Mouse (Mus musculus) kidney, embryonic 15.5 days (tissue): ENCODE measurements around the gene B9d1. TPM values are rescaled to one million over a fixed set of nuclear protein-coding genes. Genes with fewer than 3 reads are reported as not detected.

Experiments
- ATAC-seq: fragments of 200-750 bp; cut with Nextera tagmentation; replicated peaks from 2 replicates; pipeline ENCODE4 v1.8.0; 2017; ENCODE audit warnings: moderate TSS enrichment; ENCODE audit not compliant: low FRiP score
- H3K27ac ChIP-seq: fragments of 300-500 bp; sonication (generic); 2 replicates; pipeline ENCODE4 v1.5.1; 2015; ENCODE audit warnings: mild to moderate bottlenecking, inconsistent platforms
- H3K27me3 ChIP-seq: fragments of 300-500 bp; sonication (generic); 2 replicates; pipeline ENCODE4 v1.6.1; 2015; ENCODE audit warnings: inconsistent platforms
- H3K36me3 ChIP-seq: fragments of 300-500 bp; sonication (generic); 2 replicates; pipeline ENCODE4 v1.6.1; 2015; ENCODE audit warnings: inconsistent platforms
- H3K4me1 ChIP-seq: fragments of 300-500 bp; sonication (generic); 2 replicates; pipeline ENCODE4 v1.6.1; 2015; ENCODE audit warnings: inconsistent platforms
- H3K4me2 ChIP-seq: fragments of 300-500 bp; sonication (generic); 2 replicates; pipeline ENCODE4 v1.6.1; 2015; ENCODE audit warnings: moderate library complexity, mild to moderate bottlenecking, inconsistent platforms
- H3K4me3 ChIP-seq: fragments of 300-500 bp; sonication (generic); replicated peaks from 2 replicates; pipeline ENCODE4 v1.5.1; 2015; ENCODE audit warnings: mild to moderate bottlenecking, inconsistent platforms
- H3K9ac ChIP-seq: fragments of 300-500 bp; sonication (generic); 2 replicates; pipeline ENCODE4 v1.6.1; 2015; ENCODE audit warnings: mild to moderate bottlenecking, inconsistent platforms
- H3K9me3 ChIP-seq: fragments of 300-500 bp; sonication (generic); replicated peaks from 2 replicates; pipeline ENCODE4 v1.6.1; 2016; ENCODE audit warnings: inconsistent platforms
- WGBS: fragments of 180-500 bp; shearing (Covaris S2); methylation state at CpG from one replicate; pipeline ENCODE4 v1.1.7; 2015; ENCODE audit warnings: mixed read lengths; 5-methylcytosine and 5-hydroxymethylcytosine counted together
- polyA plus RNA-seq: library from polyadenylated mRNA; unstranded; fragments of >200 nt; fragmentation: Nextera tagmentation; extraction: Ambion mirVana; gene quantifications from 2 replicates; pipeline ENCODE4 v1.2.1, GENCODE M21; 2015

B9d1 gene
- polyA plus RNA-seq, 1 experiment from 2014 or later = 45.2 TPM

DNA sequence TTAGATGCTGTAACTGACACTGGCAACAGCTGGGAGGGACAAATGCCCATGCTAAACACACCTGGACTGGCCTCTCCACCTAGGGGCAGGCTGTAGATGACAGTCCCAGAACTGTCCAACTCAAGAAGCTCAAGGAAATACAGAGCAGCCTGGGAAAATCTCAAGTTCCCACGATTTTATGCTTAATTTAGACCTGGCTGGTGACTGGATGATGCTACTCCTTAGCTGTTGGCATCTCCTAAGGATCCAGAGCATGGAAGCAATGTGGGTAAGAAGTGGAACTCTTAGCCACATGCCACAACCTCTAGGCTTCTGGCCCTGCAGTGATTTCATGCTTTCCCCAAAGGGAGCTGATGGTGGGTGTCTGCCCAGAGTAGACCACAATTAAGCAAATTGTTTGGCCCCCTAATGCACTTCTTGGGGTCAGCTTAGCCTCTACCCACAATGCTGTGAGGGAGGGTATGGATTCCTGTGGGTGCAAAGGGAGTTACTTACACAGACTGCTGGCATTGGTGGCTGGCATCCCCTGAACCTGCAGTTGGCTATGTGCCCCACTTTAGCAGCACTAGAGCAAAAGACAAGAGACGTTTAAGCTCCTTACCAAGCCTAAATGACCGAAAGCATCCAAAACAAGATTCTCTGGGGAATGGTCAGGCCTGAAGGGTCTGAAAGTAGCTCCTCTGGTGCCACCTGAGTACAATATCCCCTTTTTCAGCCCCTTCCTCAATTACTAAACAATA is 48.2 kb downstream of the B9d1 start:
- H3K27me3 ChIP-seq = no peaks in the 10 kb centered on the region
- 86% methylated on average over 3 of the region's 3 CpGs for WGBS
- H3K9me3 ChIP-seq = no peaks in the 10 kb centered on the region
- H3K36me3 ChIP-seq = no peaks in the 10 kb centered on the region
- H3K4me1 ChIP-seq = 0 out of 2 replicates have a peak, but pooled peaks cover 2% of the 10 kb centered on the region
- H3K4me3 ChIP-seq = no peak overlapping the region
- no peak overlapping the region for H3K4me2 ChIP-seq
- H3K27ac ChIP-seq = no peak overlapping the region
- ATAC-seq = no peak
- H3K9ac ChIP-seq = no peak overlapping the region

DNA sequence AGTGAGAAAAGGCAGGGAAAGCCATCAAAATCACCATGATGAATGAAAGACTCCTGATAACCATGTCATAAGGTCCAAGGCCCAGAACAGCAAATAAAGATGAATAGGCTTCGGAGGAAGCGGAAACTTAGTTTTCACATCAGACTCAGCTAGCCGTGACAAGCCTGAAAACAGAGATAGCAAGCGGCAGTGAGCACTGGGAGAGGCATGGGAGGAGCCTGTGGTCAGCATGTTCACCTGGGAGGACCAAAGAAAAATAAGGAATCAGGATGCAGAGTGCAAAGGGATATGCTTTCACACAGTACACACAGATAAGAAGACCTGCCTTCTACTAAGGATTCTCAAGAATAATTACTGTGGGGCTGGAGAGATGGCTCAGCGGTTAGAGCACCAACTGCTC is 54.6 kb downstream of the B9d1 start:
- Histone ChIP-seq H3K27me3 (no peaks in the 10 kb centered on the region), H3K36me3 (no peaks in the 10 kb centered on the region), H3K4me2 (no peak overlapping the region), H3K4me3 (no peak overlapping the region), H3K4me1 (peaks cover 26% of the 10 kb centered on the region), H3K27ac (no peak overlapping the region), H3K9me3 (no peaks in the 10 kb centered on the region), H3K9ac (no peak overlapping the region)
- no peak for ATAC-seq
- 56% methylated on average over 5 of the region's 5 CpGs for WGBS

DNA sequence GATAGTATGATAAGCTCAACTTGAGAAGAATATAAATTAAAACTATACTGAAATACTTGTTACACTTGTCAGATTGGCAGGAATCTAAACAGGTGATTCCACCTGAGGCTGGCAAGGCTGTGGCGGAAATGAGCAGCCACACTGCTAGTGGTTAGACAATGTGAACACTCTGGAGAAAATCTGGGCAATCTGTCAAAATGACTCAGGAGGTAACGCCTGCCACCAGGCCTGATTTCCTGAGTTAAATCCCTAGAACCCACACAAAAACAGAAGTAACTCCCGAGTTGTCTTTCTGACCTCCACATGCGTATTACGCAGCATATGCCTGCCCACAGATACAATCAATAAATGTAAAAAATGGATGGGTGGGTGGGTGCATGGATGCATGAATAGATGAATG is 57.5 kb downstream of the B9d1 start:
- no peak overlapping the region for H3K9ac ChIP-seq
- H3K4me3 ChIP-seq = no peak overlapping the region
- 67% methylated on average over 5 of the region's 5 CpGs for WGBS
- no peaks in the 10 kb centered on the region for H3K9me3 ChIP-seq
- no peak overlapping the region for H3K27ac ChIP-seq
- H3K36me3 ChIP-seq = no peaks in the 10 kb centered on the region
- no peak for ATAC-seq
- H3K27me3 ChIP-seq = no peaks in the 10 kb centered on the region
- H3K4me1 ChIP-seq = peaks cover 29% of the 10 kb centered on the region
- H3K4me2 ChIP-seq = no peak overlapping the region

Other genes starting within 250 kb of the B9d1 start
- gene Aldh3a2, start 237.7 kb upstream of the B9d1 start, polyA plus RNA-seq = 32.2 and 34.7 TPM in 2 replicates
- gene Slc47a2, start 162.3 kb upstream of the B9d1 start, polyA plus RNA-seq = not detected in 2 replicates
- gene Slc47a1, start 126.8 kb upstream of the B9d1 start, polyA plus RNA-seq = 23.5 and 24.8 TPM in 2 replicates
- 0.30 and 1.1 TPM in 2 replicates for gene Rnf112, start 51.0 kb upstream of the B9d1 start, polyA plus RNA-seq
- gene Mfap4, start 19.7 kb upstream of the B9d1 start, polyA plus RNA-seq = 141 and 161 TPM in 2 replicates
- gene Mapk7, start 10.7 kb upstream of the B9d1 start, polyA plus RNA-seq = 54.1 and 63.6 TPM in 2 replicates
- 22.1 and 25.5 TPM in 2 replicates for gene Epn2, start 74.5 kb downstream of the B9d1 start, polyA plus RNA-seq
- 12.9 and 13.0 TPM in 2 replicates for gene Grap, start 148.1 kb downstream of the B9d1 start, polyA plus RNA-seq
- 2.2 and 2.8 TPM in 2 replicates for gene Fam83g, start 178.9 kb downstream of the B9d1 start, polyA plus RNA-seq
- 0.45 TPM in 2 replicates for gene Slc5a10, start 215.7 kb downstream of the B9d1 start, polyA plus RNA-seq